Comparison of ENCODE assay signal across 22 mouse cellular contexts in the genomic region with DNA sequence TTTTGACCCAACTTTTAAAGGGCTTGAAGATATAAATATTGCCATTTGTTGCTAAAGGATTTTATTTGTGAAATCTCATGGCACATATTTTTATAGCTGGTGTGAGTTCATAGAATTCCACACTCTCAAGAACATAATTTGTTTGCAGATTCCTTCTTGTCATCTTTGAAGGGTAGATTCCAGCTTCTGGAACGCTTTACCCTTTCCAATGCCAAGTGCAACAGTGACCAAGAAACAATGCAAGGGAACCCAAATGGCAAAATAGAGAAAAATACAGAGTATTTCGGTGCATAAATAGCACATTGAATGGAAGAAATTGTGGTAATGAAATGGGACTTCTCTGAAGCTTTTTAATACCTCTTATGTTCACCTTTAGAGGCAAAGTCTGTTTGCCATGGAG.
A peak's percentile ranks its signal among the peaks of the same experiment; 100 is the strongest.
DNase-seq lines count a peak whose midpoint lies in the region; ATAC-seq and TF ChIP-seq lines count a peak whose summit lies in the region.
"Had no signal": no experiment of that assay in that cellular context is flagged by ENCODE, and none has a peak within 500 bp of the region (broad histone marks: within the 10 kb centered on the region; RNA-seq: fewer than 3 reads in every experiment).

No protein-coding gene starts in this region.

- peak; percentile 35 to 50 for DNase-seq in heart, adult 18-20 months
- DNase-seq in kidney, postnatal 0 days (ENCODE audit: low spot score): peak; percentile 6
- no peak for DNase-seq in kidney, postnatal 25 days
- DNase-seq in 3T3-L1 (ENCODE audit: low read depth, low spot score): peak; percentile 37
- DNase-seq in lung, postnatal 14 days: peak; percentile 3
- DNase-seq in layer of hippocampus, postnatal 10 days (ENCODE audit: low spot score in 2 of 2): no peak
- DNase-seq: adrenal gland, adult 2 months; cerebellum, adult 11 months; cerebellum, adult 9-11 months; gastrocnemius, postnatal 25 days; liver, embryonic 13.5 days; right cerebral cortex, postnatal 14 days; spleen, adult 18-20 months had no signal

- WGBS in heart, embryonic 11.5 days (ENCODE audit: insufficient replicate concordance): 74% methylated on average over 2 of the region's 2 CpGs
- 63% methylated on average over 2 of the region's 2 CpGs for WGBS in kidney, postnatal 0 days

- no peak overlapping the region for H3K4me2 ChIP-seq in heart, embryonic 11.5 days
- H3K4me2 ChIP-seq in kidney, postnatal 0 days (ENCODE audit: low read length): no peak overlapping the region
- H3K4me2 ChIP-seq: embryonic facial prominence, embryonic 15.5 days; forebrain, embryonic 15.5 days; heart, embryonic 13.5 days; hindbrain, embryonic 15.5 days; liver, embryonic 13.5 days; lung, embryonic 15.5 days; midbrain, embryonic 13.5 days had no signal

- no peak for ATAC-seq in heart, embryonic 11.5 days (replicated peaks; ENCODE audit: insufficient number of reproducible peaks, low FRiP score, low TSS enrichment)
- ATAC-seq in kidney, postnatal 0 days (replicated peaks; ENCODE audit: low FRiP score, low read depth): no peak
- ATAC-seq: forebrain, embryonic 15.5 days; midbrain, embryonic 13.5 days; Patski had no signal

- H3K27ac ChIP-seq in heart, embryonic 11.5 days (ENCODE audit: low read depth, low read length): no peak overlapping the region
- no peak overlapping the region for H3K27ac ChIP-seq in kidney, postnatal 0 days
- H3K27ac ChIP-seq: embryonic facial prominence, embryonic 15.5 days; forebrain, embryonic 15.5 days; heart, embryonic 13.5 days; hindbrain, embryonic 15.5 days; liver, embryonic 13.5 days; lung, embryonic 15.5 days; midbrain, embryonic 13.5 days had no signal

- H3K9ac ChIP-seq in heart, embryonic 11.5 days (ENCODE audit: low read depth, low read length): no peak overlapping the region
- no peak overlapping the region for H3K9ac ChIP-seq in kidney, postnatal 0 days (ENCODE audit: low read depth, low read length)
- H3K9ac ChIP-seq: embryonic facial prominence, embryonic 15.5 days; forebrain, embryonic 15.5 days; heart, embryonic 13.5 days; hindbrain, embryonic 15.5 days; liver, embryonic 13.5 days; lung, embryonic 15.5 days; midbrain, embryonic 13.5 days had no signal

- H3K36me3 ChIP-seq in heart, embryonic 11.5 days (ENCODE audit: control insufficient read depth, insufficient read depth, low read length): no peaks in the 10 kb centered on the region
- no peaks in the 10 kb centered on the region for H3K36me3 ChIP-seq in kidney, postnatal 0 days (ENCODE audit: insufficient read depth, low read length)
- H3K36me3 ChIP-seq: embryonic facial prominence, embryonic 15.5 days; forebrain, embryonic 15.5 days; heart, embryonic 13.5 days; hindbrain, embryonic 15.5 days; liver, embryonic 13.5 days; lung, embryonic 15.5 days; midbrain, embryonic 13.5 days had no signal

- no peak for TF ChIP-seq CTCF in kidney, postnatal 0 days (IDR thresholded peaks at IDR 0.05; ENCODE audit: low read depth)

- H3K9me3 ChIP-seq in heart, embryonic 11.5 days (replicated peaks; ENCODE audit: control insufficient read depth, low read length): no peaks in the 10 kb centered on the region
- H3K9me3 ChIP-seq in kidney, postnatal 0 days (replicated peaks; ENCODE audit: low read length): no peaks in the 10 kb centered on the region
- H3K9me3 ChIP-seq: embryonic facial prominence, embryonic 15.5 days; forebrain, embryonic 15.5 days; heart, embryonic 13.5 days; hindbrain, embryonic 15.5 days; liver, embryonic 13.5 days; lung, embryonic 15.5 days; megakaryocyte, embryonic 14.5 days; midbrain, embryonic 13.5 days had no signal

- no peaks in the 10 kb centered on the region for H3K4me1 ChIP-seq in heart, embryonic 11.5 days (ENCODE audit: control insufficient read depth, insufficient read depth, low read length)
- no peaks in the 10 kb centered on the region for H3K4me1 ChIP-seq in kidney, postnatal 0 days (replicated peaks; ENCODE audit: insufficient read depth, low read length)
- H3K4me1 ChIP-seq: embryonic facial prominence, embryonic 15.5 days; forebrain, embryonic 15.5 days; heart, embryonic 13.5 days; hindbrain, embryonic 15.5 days; lung, embryonic 15.5 days; midbrain, embryonic 13.5 days had no signal

- no peaks in the 10 kb centered on the region for H3K27me3 ChIP-seq in heart, embryonic 11.5 days (ENCODE audit: control insufficient read depth, insufficient read depth, low read length)
- H3K27me3 ChIP-seq in kidney, postnatal 0 days (ENCODE audit: insufficient read depth, low read length): no peaks in the 10 kb centered on the region
- H3K27me3 ChIP-seq: embryonic facial prominence, embryonic 15.5 days; forebrain, embryonic 15.5 days; heart, embryonic 13.5 days; liver, embryonic 13.5 days; lung, embryonic 15.5 days; megakaryocyte, embryonic 14.5 days had no signal

- H3K4me3 ChIP-seq in heart, embryonic 11.5 days (ENCODE audit: low read depth, low read length): no peak overlapping the region
- no peak overlapping the region for H3K4me3 ChIP-seq in kidney, postnatal 0 days (replicated peaks; ENCODE audit: low read depth, low read length)
- H3K4me3 ChIP-seq: embryonic facial prominence, embryonic 15.5 days; forebrain, embryonic 15.5 days; heart, embryonic 13.5 days; hindbrain, embryonic 15.5 days; liver, embryonic 13.5 days; lung, embryonic 15.5 days; midbrain, embryonic 13.5 days had no signal

Comparison
In these comparisons a context has a peak if more than half of its experiments do, and no peak if none do; other contexts are left out.
1. DNase-seq: peak in heart, adult 18-20 months (2 of 2), kidney, postnatal 0 days (single experiment), 3T3-L1 (single experiment) and lung, postnatal 14 days (single experiment); none in kidney, postnatal 25 days (0 of 2) and layer of hippocampus, postnatal 10 days (0 of 2).